Mouse (Mus musculus): Measurements from ENCODE around the gene Olfr263. TPM values are rescaled to one million over a fixed set of nuclear protein-coding genes. Genes with fewer than 3 reads are reported as not detected.
"Not testable (repeated sequence)": the region's sequence is repeated elsewhere in the genome, so short reads cannot be mapped to it uniquely, and the experiment has no call there.

Olfr263 gene
- polyA plus RNA-seq (2015; fragmentation: Nextera tagmentation; extraction: Ambion mirVana), result not detected in 2 replicates

GRCm38 (mm10) chr13:21129339-21129738 is at the start of gene Olfr263:
TSS of gene Olfr263 (plus strand) at chr13:21129639.
- not testable (repeated sequence) for H3K9ac ChIP-seq; H3K27me3 ChIP-seq; H3K4me1 ChIP-seq; ATAC-seq (ENCODE audit: insufficient number of reproducible peaks, low FRiP score, low TSS enrichment, low read depth); H3K9me3 ChIP-seq; H3K4me3 ChIP-seq; H3K4me2 ChIP-seq; H3K27ac ChIP-seq; H3K36me3 ChIP-seq
- 79% methylated on average over 3 of the region's 3 CpGs for WGBS

- Histone ChIP-seq H3K27ac (no peak overlapping the region), H3K27me3 (no peaks in the 10 kb centered on the region), H3K4me1 (no peaks in the 10 kb centered on the region), H3K36me3 (no peaks in the 10 kb centered on the region), H3K4me2 (no peak overlapping the region), H3K9ac (no peak overlapping the region), H3K4me3 (no peak overlapping the region), H3K9me3 (no peaks in the 10 kb centered on the region)
- ATAC-seq (ENCODE audit: insufficient number of reproducible peaks, low FRiP score, low TSS enrichment, low read depth), result no peak
- 72% methylated on average over 2 of the region's 2 CpGs for WGBS
These were observed 46.8 kb upstream of the Olfr263 start for GRCm38 (mm10) chr13:21082686-21083085.

DNA sequence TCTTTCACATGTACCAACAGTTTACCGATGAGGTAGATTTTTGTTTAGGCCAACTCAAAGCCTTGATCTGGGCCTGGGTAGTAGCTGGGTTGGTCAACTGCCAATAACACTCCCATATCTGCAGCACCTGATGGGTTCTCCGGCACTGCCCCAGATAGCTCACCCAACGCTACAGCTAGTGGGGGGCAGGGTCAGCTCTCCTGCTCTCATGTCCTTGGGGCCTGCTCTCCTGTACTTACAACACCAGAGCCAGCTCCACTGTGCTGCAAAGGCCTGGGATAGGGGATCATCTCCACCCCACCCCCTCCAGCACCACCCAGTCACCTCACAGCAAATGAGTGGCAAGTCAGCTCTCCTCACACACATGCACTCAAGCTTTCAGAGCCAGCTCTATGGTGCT is 19.7 kb upstream of the Olfr263 start:
- 94% methylated on average over 3 of the region's 3 CpGs for WGBS
- H3K27ac ChIP-seq, result no peak overlapping the region
- peak; percentile 52 for ATAC-seq (ENCODE audit: insufficient number of reproducible peaks, low FRiP score, low TSS enrichment, low read depth)

DNA sequence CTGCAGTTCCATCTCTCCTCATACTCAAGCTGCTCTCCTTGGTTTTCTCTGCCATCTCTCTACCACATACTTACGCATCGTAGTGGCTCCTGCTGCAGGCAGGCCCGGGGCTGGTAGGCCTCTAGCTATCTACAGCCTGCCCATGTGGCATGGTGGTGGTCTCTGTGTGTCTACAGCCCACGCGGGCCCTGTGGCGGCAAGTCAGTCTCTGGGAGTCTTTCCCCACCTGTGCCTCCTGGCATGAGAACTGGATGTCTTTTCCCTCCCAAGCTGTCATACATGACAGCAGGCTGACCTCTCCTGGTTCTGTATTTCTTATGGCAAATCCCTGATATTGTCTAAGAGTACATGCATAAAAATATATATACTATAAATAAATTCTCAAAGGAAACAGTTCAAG is 19.0 kb upstream of the Olfr263 start:
- H3K9me3 ChIP-seq, result no peaks in the 10 kb centered on the region
- no peaks in the 10 kb centered on the region for H3K4me1 ChIP-seq
- no peak for ATAC-seq (ENCODE audit: insufficient number of reproducible peaks, low FRiP score, low TSS enrichment, low read depth)
- H3K9ac ChIP-seq, result no peak overlapping the region
- no peak overlapping the region for H3K27ac ChIP-seq
- H3K4me2 ChIP-seq, result no peak overlapping the region
- no peak overlapping the region for H3K4me3 ChIP-seq
- no peaks in the 10 kb centered on the region for H3K27me3 ChIP-seq
- 84% methylated on average over 6 of the region's 6 CpGs for WGBS
- H3K36me3 ChIP-seq, result no peaks in the 10 kb centered on the region

More for the DNA sequence above, 19.7 kb upstream of the Olfr263 start:
- no peak overlapping the region for H3K9ac ChIP-seq
- no peaks in the 10 kb centered on the region for H3K4me1 ChIP-seq
- no peak overlapping the region for H3K4me2 ChIP-seq
- no peaks in the 10 kb centered on the region for H3K27me3 ChIP-seq
- no peaks in the 10 kb centered on the region for H3K9me3 ChIP-seq
- no peaks in the 10 kb centered on the region for H3K36me3 ChIP-seq
- H3K4me3 ChIP-seq, result no peak overlapping the region

- H3K27ac ChIP-seq; H3K4me1 ChIP-seq; H3K4me3 ChIP-seq; H3K9me3 ChIP-seq; H3K4me2 ChIP-seq; H3K36me3 ChIP-seq; H3K27me3 ChIP-seq; H3K9ac ChIP-seq; ATAC-seq (ENCODE audit: insufficient number of reproducible peaks, low FRiP score, low TSS enrichment, low read depth): not testable (repeated sequence)
- WGBS, result 70% methylated on average over 3 of the region's 3 CpGs
These were observed 18.3 kb upstream of the Olfr263 start, which contains the start of gene Olfr1369-ps1 for GRCm38 (mm10) chr13:21111183-21111582. TSS of gene Olfr1369-ps1 (plus strand) at chr13:21111483.

DNA sequence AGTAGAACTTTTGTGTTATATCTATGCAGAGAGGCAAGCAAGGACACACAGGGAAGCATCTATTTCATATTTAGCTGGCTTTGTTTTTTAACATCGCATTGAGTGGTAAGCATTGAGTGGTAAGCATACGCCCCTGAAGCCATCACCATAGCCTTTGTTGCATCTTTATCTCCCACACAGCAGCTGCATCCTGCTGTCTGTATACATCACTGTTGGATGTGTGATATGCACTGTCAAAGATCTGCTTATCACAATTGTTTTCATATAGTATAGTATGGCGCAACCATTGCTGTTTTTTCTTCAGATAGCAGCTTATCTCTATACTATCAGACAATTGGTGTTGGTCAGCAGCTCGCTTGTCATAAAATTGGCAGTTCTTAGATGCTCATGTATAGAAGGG is 15.3 kb upstream of the Olfr263 start:
- no peaks in the 10 kb centered on the region for H3K27me3 ChIP-seq
- H3K9me3 ChIP-seq, result no peaks in the 10 kb centered on the region
- no peak for ATAC-seq (ENCODE audit: insufficient number of reproducible peaks, low FRiP score, low TSS enrichment, low read depth)
- no peak overlapping the region for H3K27ac ChIP-seq
- H3K4me1 ChIP-seq, result no peaks in the 10 kb centered on the region
- no peak overlapping the region for H3K9ac ChIP-seq
- H3K36me3 ChIP-seq, result no peaks in the 10 kb centered on the region
- H3K4me3 ChIP-seq, result no peak overlapping the region
- WGBS, result 85% methylated on average over 4 of the region's 4 CpGs
- H3K4me2 ChIP-seq, result no peak overlapping the region

DNA sequence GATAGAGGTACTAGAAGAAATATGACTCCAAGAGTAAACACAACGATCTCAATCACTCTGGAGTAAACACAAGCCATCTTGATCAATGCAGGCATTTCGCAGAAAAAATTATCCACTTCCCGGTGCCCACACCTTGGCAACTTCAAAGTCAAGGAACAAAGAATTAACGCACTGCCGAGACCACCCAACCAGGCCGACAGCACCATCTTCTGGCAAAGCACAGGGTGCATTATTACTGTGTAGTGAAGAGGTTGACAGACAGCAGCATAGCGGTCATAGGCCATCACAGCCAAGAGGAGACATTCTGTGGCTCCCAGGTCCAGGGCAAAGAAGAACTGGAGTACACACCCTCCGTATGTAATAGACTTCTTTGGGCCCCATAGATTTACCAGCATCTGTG is 13.0 kb downstream of the Olfr263 start:
- Histone ChIP-seq H3K4me3 (no peak overlapping the region), H3K9ac (no peak overlapping the region), H3K27ac (no peak overlapping the region), H3K27me3 (no peaks in the 10 kb centered on the region), H3K36me3 (no peaks in the 10 kb centered on the region), H3K9me3 (no peaks in the 10 kb centered on the region), H3K4me1 (no peaks in the 10 kb centered on the region), H3K4me2 (no peak overlapping the region)
- ATAC-seq (ENCODE audit: insufficient number of reproducible peaks, low FRiP score, low TSS enrichment, low read depth), result no peak
- 45% methylated on average over 8 of the region's 8 CpGs for WGBS

DNA sequence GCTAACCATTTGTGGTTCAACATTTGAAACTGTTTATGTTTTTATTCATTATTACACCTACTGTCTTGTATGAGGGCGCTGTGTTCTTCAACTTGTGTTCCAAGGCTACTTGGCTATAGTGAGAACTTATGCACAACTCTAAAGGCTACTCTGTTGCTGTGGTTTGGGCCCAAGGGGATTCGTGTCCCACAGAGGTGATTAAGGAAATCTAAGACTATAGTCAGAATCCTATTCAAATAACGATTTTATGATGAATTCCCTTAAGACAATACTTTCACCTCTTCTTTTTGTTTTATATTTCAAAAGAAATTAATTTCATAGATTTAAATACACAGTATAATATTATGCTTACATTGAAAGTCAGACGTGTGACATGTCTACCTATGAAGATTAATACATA is 16.3 kb downstream of the Olfr263 start, which contains the start of gene Olfr1368:
Gene Olfr1368 (minus strand): TSS at position 101 of the 400 bp plus-strand sequence.
- 75% methylated on average over 4 of the region's 4 CpGs for WGBS
- Histone ChIP-seq H3K4me3 (no peak within 1 kb of the TSS), H3K9ac (no peak within 1 kb of the TSS), H3K4me1 (no peaks in the 10 kb centered on the region), H3K36me3 (no peaks in the 10 kb centered on the region), H3K27ac (no peak within 1 kb of the TSS), H3K27me3 (no peaks in the 10 kb centered on the region), H3K4me2 (no peak within 1 kb of the TSS), H3K9me3 (no peaks in the 10 kb centered on the region)
- ATAC-seq (ENCODE audit: insufficient number of reproducible peaks, low FRiP score, low TSS enrichment, low read depth), result no peak

DNA sequence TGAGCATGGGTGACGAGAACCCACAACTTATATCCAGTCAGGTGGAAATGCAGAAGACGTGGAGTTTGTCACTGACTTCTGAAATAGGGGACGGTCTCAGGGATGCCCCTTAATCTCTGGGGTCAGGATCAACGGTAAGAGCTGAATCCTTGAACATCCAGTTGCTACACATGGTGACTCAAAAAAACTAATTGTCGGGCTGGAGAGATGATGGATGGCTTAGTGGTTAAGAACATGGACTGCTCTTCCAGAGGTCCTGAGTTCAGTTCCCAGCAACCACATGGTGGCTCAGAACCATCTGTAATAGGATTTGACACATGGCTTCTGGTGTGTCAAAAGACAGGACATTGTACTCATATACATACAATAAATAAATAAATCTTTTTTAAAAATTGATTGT is 26.4 kb downstream of the Olfr263 start:
- no peak overlapping the region for H3K27ac ChIP-seq
- H3K36me3 ChIP-seq, result no peaks in the 10 kb centered on the region
- no peaks in the 10 kb centered on the region for H3K9me3 ChIP-seq
- H3K4me2 ChIP-seq, result no peak overlapping the region
- no peak overlapping the region for H3K4me3 ChIP-seq
- 82% methylated on average over 5 of the region's 5 CpGs for WGBS
- ATAC-seq (ENCODE audit: insufficient number of reproducible peaks, low FRiP score, low TSS enrichment, low read depth), result no peak
- H3K27me3 ChIP-seq, result no peaks in the 10 kb centered on the region; the same call in 1 of the 2 replicates
- H3K9ac ChIP-seq, result no peak overlapping the region
- peaks cover 4% of the 10 kb centered on the region for H3K4me1 ChIP-seq

DNA sequence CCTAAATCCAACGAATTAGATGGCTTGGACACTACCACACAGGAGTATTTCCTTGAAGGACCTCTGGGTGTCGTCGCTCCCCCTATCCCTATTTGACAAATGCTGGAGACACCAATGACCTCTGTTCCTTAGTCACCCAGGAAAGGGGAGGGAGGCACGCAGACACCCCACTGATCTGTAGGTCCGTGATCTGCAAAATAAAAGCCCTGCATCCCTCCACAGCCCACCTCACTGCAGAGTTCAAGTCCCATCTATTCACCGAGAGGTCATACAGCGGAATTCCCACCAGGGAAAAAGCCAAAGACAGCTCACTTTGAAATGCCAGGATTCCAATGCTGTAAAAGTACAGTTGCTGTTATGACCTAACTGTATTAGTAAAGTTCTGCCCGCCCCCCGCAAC is 28.6 kb downstream of the Olfr263 start:
- Histone ChIP-seq H3K36me3 (no peaks in the 10 kb centered on the region), H3K9me3 (no peaks in the 10 kb centered on the region), H3K9ac (no peak overlapping the region), H3K27ac (no peak overlapping the region), H3K4me3 (no peak overlapping the region), H3K27me3 (no peaks in the 10 kb centered on the region; the same call in 1 of the 2 replicates), H3K4me1 (peaks cover 7% of the 10 kb centered on the region), H3K4me2 (peak overlapping the region; percentile 91)
- no peak for ATAC-seq (ENCODE audit: insufficient number of reproducible peaks, low FRiP score, low TSS enrichment, low read depth)
- 9% methylated on average over 9 of the region's 9 CpGs for WGBS

- under 1% methylated on average over 19 of the region's 19 CpGs for WGBS
- peak overlapping the region; percentile 91 for H3K4me2 ChIP-seq
- no peak for ATAC-seq (ENCODE audit: insufficient number of reproducible peaks, low FRiP score, low TSS enrichment, low read depth)
- H3K4me1 ChIP-seq, result peaks cover 7% of the 10 kb centered on the region
- H3K4me3 ChIP-seq, result peak overlapping the region; percentile 68
- peak overlapping the region; percentile 49; the same call in 1 of the 2 replicates for H3K9ac ChIP-seq
- H3K27ac ChIP-seq, result no peak overlapping the region
- no peaks in the 10 kb centered on the region for H3K9me3 ChIP-seq
- H3K36me3 ChIP-seq, result no peaks in the 10 kb centered on the region
- H3K27me3 ChIP-seq, result no peaks in the 10 kb centered on the region; the same call in 1 of the 2 replicates
These were observed 29.5 kb downstream of the Olfr263 start for GRCm38 (mm10) chr13:21158785-21159474.

DNA sequence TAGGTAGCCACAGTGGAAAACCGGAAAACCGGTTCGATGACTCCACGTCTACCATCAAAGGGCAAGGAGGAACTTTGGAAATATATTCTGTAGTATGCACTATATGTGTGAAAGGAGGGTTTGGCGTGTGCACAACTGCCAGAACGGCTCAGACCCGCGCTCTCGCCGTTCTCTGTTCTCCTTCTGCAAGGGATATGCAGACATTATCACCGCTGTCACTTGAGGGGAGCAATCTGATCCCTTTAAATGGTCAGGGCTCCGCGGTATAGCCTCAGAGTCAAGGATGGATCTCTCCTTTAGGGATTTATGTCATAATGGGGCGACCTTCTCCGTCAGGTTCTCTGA is 30.0 kb downstream of the Olfr263 start:
- Histone ChIP-seq H3K36me3 (no peaks in the 10 kb centered on the region), H3K27ac (no peak overlapping the region), H3K4me3 (peak overlapping the region; percentile 68), H3K9ac (peak overlapping the region; percentile 49; the same call in 1 of the 2 replicates), H3K4me2 (peak overlapping the region; percentile 91), H3K9me3 (no peaks in the 10 kb centered on the region), H3K27me3 (no peaks in the 10 kb centered on the region; the same call in 1 of the 2 replicates), H3K4me1 (peaks cover 7% of the 10 kb centered on the region)
- WGBS, result under 1% methylated on average over 15 of the region's 15 CpGs
- ATAC-seq (ENCODE audit: insufficient number of reproducible peaks, low FRiP score, low TSS enrichment, low read depth), result no peak

All from limb, embryonic 15.5 days (tissue).